Mouse (Mus musculus): ENCODE results near the gene Gm11011. TPM values are rescaled to one million over a fixed set of nuclear protein-coding genes. Genes with fewer than 3 reads are reported as not detected.

The Gm11011 gene
- polyA plus RNA-seq, 1 experiment from 2014 or later, result not detected

- no peak overlapping the region for H3K9ac ChIP-seq
- no peaks in the 10 kb centered on the region; the same call in 1 of the 2 replicates for H3K27me3 ChIP-seq
- WGBS, result 45% methylated on average over 13 of the region's 13 CpGs
- peaks cover 16% of the 10 kb centered on the region for H3K4me1 ChIP-seq
- no peak overlapping the region for H3K4me3 ChIP-seq
- no peak overlapping the region for H3K4me2 ChIP-seq (replicated peaks)
- H3K27ac ChIP-seq, result no peak overlapping the region
- no peaks in the 10 kb centered on the region for H3K9me3 ChIP-seq (replicated peaks)
- ATAC-seq (ENCODE audit: low FRiP score), result no peak
- no peaks in the 10 kb centered on the region for H3K36me3 ChIP-seq
Measured at GRCm38 (mm10) chr2:169609956-169610355, 22.4 kb upstream of the Gm11011 start.

DNA sequence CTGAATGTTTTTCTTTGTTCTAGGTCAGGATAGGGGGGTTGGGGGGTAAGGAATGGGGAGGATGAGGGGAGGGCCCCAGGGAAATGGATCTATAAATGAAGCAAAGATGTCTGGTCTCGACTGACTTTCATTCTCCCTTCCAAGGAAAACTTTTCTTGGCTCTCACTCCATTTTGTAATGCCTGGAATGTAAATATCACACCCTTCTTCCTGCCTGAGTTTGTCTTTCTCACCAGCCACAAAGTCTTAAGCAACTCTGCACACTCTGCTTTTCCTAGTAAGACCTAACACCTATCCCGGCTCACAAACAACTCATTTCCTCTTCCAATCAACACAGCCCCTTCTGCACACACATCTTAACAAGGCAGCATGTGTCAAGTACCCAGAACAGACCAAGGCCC, 20.2 kb upstream of the Gm11011 start:
- Histone ChIP-seq H3K27me3 (peaks cover 3% of the 10 kb centered on the region; the same call in 1 of the 2 replicates), H3K4me2 (replicated peaks) (no peak overlapping the region), H3K27ac (0 out of 2 replicates have a peak overlapping the region, but pooled peaks have one; percentile 17), H3K36me3 (no peaks in the 10 kb centered on the region), H3K9ac (no peak overlapping the region), H3K4me3 (no peak overlapping the region), H3K4me1 (peaks cover 14% of the 10 kb centered on the region), H3K9me3 (replicated peaks) (no peaks in the 10 kb centered on the region)
- WGBS, result 67% methylated on average over 2 of the region's 2 CpGs
- ATAC-seq (ENCODE audit: low FRiP score), result no peak

- WGBS, result 86% methylated on average over 13 of the region's 13 CpGs
- no peaks in the 10 kb centered on the region for H3K36me3 ChIP-seq
- H3K9ac ChIP-seq, result no peak overlapping the region
- peaks cover 14% of the 10 kb centered on the region for H3K4me1 ChIP-seq
- H3K4me2 ChIP-seq (replicated peaks), result no peak overlapping the region
- H3K27me3 ChIP-seq, result peaks cover 3% of the 10 kb centered on the region; the same call in 1 of the 2 replicates
- ATAC-seq (ENCODE audit: low FRiP score), result no peak
- no peaks in the 10 kb centered on the region for H3K9me3 ChIP-seq (replicated peaks)
- H3K4me3 ChIP-seq, result no peak overlapping the region
- no peak overlapping the region for H3K27ac ChIP-seq
Measured at GRCm38 (mm10) chr2:169606901-169607678, 19.5 kb upstream of the Gm11011 start.

- Histone ChIP-seq H3K4me3 (no peak overlapping the region), H3K9ac (no peak overlapping the region), H3K4me2 (replicated peaks) (no peak overlapping the region), H3K36me3 (no peaks in the 10 kb centered on the region), H3K27ac (no peak overlapping the region), H3K27me3 (peaks cover 3% of the 10 kb centered on the region; the same call in 1 of the 2 replicates), H3K4me1 (peaks cover 4% of the 10 kb centered on the region; the same call in 1 of the 2 replicates), H3K9me3 (replicated peaks) (no peaks in the 10 kb centered on the region)
- no peak for ATAC-seq (ENCODE audit: low FRiP score)
- WGBS, result 75% methylated on average over 6 of the region's 6 CpGs
Measured at GRCm38 (mm10) chr2:169600163-169600562, 12.6 kb upstream of the Gm11011 start.

- H3K4me2 ChIP-seq (replicated peaks), result no peak overlapping the region
- H3K36me3 ChIP-seq, result no peaks in the 10 kb centered on the region
- H3K27me3 ChIP-seq, result 0 out of 2 replicates have a peak, but pooled peaks cover 2% of the 10 kb centered on the region
- H3K4me1 ChIP-seq, result peaks cover 4% of the 10 kb centered on the region; the same call in 1 of the 2 replicates
- 88% methylated on average over 4 of the region's 4 CpGs for WGBS
- H3K9ac ChIP-seq, result no peak overlapping the region
- no peak for ATAC-seq (ENCODE audit: low FRiP score)
- no peak overlapping the region for H3K27ac ChIP-seq
- no peaks in the 10 kb centered on the region for H3K9me3 ChIP-seq (replicated peaks)
- no peak overlapping the region for H3K4me3 ChIP-seq
Measured at GRCm38 (mm10) chr2:169599591-169599990, 12.0 kb upstream of the Gm11011 start.

- H3K4me1 ChIP-seq, result peaks cover 4% of the 10 kb centered on the region; the same call in 1 of the 2 replicates
- no peak overlapping the region for H3K9ac ChIP-seq
- no peaks in the 10 kb centered on the region for H3K27me3 ChIP-seq
- H3K9me3 ChIP-seq (replicated peaks), result no peaks in the 10 kb centered on the region
- H3K27ac ChIP-seq, result no peak overlapping the region
- no peak for ATAC-seq (ENCODE audit: low FRiP score)
- H3K36me3 ChIP-seq, result no peaks in the 10 kb centered on the region
- H3K4me2 ChIP-seq (replicated peaks), result no peak overlapping the region
- no peak overlapping the region for H3K4me3 ChIP-seq
- 88% methylated on average over 8 of the region's 8 CpGs for WGBS
Measured at GRCm38 (mm10) chr2:169597971-169598370, 10.4 kb upstream of the Gm11011 start.

- Histone ChIP-seq H3K36me3 (no peaks in the 10 kb centered on the region), H3K4me2 (replicated peaks) (no peak overlapping the region), H3K27ac (no peak overlapping the region), H3K4me1 (peaks cover 4% of the 10 kb centered on the region; the same call in 1 of the 2 replicates), H3K4me3 (no peak overlapping the region), H3K27me3 (no peaks in the 10 kb centered on the region), H3K9me3 (replicated peaks) (no peaks in the 10 kb centered on the region), H3K9ac (no peak overlapping the region)
- ATAC-seq (ENCODE audit: low FRiP score), result no peak
- WGBS, result 64% methylated on average over 6 of the region's 6 CpGs
Measured at GRCm38 (mm10) chr2:169597357-169597756, 9.8 kb upstream of the Gm11011 start.

GRCm38 (mm10) chr2:169593742-169594141, 6.2 kb upstream of the Gm11011 start:
- WGBS, result 67% methylated on average over 3 of the region's 3 CpGs
- Histone ChIP-seq H3K9me3 (replicated peaks) (no peaks in the 10 kb centered on the region), H3K36me3 (no peaks in the 10 kb centered on the region), H3K9ac (no peak overlapping the region), H3K4me3 (no peak overlapping the region), H3K4me2 (replicated peaks) (no peak overlapping the region), H3K27me3 (no peaks in the 10 kb centered on the region), H3K4me1 (peaks cover 4% of the 10 kb centered on the region; the same call in 1 of the 2 replicates), H3K27ac (no peak overlapping the region)
- no peak for ATAC-seq (ENCODE audit: low FRiP score)

GRCm38 (mm10) chr2:169590412-169590811, 2.9 kb upstream of the Gm11011 start:
- H3K4me1 ChIP-seq, result peaks cover 2% of the 10 kb centered on the region; the same call in 1 of the 2 replicates
- H3K27me3 ChIP-seq, result no peaks in the 10 kb centered on the region
- H3K36me3 ChIP-seq, result no peaks in the 10 kb centered on the region
- no peaks in the 10 kb centered on the region for H3K9me3 ChIP-seq (replicated peaks)
- no peak overlapping the region for H3K4me2 ChIP-seq (replicated peaks)
- 60% methylated on average over 8 of the region's 8 CpGs for WGBS
- H3K27ac ChIP-seq, result no peak overlapping the region
- ATAC-seq (ENCODE audit: low FRiP score), result no peak
- no peak overlapping the region for H3K4me3 ChIP-seq
- H3K9ac ChIP-seq, result no peak overlapping the region

DNA sequence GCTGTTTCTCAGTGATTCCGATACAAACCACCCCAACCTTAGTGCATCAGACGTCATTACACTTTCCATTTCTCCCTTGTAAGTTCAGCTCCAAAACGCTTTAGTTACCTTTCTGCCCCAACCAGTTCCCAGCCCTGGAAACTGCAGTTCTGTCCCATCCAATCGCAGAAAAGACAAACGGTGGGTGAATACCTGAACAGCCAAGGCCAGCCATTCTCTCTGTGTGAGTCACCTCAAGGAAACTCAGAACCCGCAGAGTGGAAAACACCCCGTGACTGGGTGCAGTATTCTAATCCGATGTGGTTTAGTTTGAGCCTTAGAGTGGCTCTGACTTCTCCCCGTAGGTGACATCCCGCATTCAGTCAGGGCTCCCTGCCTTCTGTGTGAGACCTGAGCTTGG, 2.2 kb upstream of the Gm11011 start:
- 92% methylated on average over 10 of the region's 10 CpGs for WGBS
- ATAC-seq (ENCODE audit: low FRiP score), result no peak
- H3K4me3 ChIP-seq, result no peak overlapping the region
- H3K9ac ChIP-seq, result no peak overlapping the region
- no peaks in the 10 kb centered on the region for H3K9me3 ChIP-seq (replicated peaks)
- no peaks in the 10 kb centered on the region for H3K36me3 ChIP-seq
- H3K4me1 ChIP-seq, result peaks cover 5% of the 10 kb centered on the region
- no peak overlapping the region for H3K4me2 ChIP-seq (replicated peaks)
- H3K27ac ChIP-seq, result no peak overlapping the region
- H3K27me3 ChIP-seq, result no peaks in the 10 kb centered on the region

- Histone ChIP-seq H3K4me3 (no peak overlapping the region), H3K4me1 (peaks cover 5% of the 10 kb centered on the region), H3K27me3 (no peaks in the 10 kb centered on the region), H3K9ac (no peak overlapping the region), H3K27ac (no peak overlapping the region), H3K4me2 (replicated peaks) (no peak overlapping the region), H3K9me3 (replicated peaks) (no peaks in the 10 kb centered on the region), H3K36me3 (no peaks in the 10 kb centered on the region)
- no peak for ATAC-seq (ENCODE audit: low FRiP score)
- WGBS, result 88% methylated on average over 3 of the region's 3 CpGs
Measured at GRCm38 (mm10) chr2:169586688-169587087, 857 bp downstream of the Gm11011 start.

DNA sequence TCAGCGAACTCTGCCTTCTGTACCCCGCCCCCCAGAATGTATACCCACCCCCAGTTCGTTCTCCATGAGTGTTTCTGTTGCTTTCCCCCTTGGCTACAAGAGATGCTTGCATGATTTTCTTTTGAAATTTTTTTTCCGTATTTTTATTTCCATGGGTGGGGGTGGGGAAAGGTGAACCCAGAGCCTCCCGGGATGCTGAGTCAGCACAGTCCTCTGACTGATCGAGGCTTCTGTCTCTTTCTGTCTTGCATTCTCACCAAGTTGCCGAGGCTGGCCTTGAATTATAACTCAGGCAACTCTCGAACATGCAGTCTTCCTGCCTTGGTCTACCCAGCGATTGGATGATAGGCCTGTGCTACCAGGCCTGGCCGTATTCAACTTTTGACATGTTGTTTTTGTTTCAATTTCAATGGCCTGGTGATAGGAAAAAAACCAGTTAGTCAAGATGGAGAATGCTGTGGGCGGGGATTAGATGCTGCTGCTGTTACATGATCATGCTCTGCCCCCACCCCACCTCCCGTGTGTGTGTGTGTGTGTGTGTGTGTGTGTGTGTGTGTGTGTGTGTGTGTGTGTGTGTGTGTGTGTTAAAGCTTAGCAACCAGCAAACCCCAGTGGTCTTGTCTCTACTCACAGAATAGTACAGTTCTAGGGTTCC, 1.8 kb downstream of the Gm11011 start:
- no peaks in the 10 kb centered on the region for H3K9me3 ChIP-seq (replicated peaks)
- no peak overlapping the region for H3K9ac ChIP-seq
- ATAC-seq (ENCODE audit: low FRiP score), result no peak
- H3K4me2 ChIP-seq (replicated peaks), result no peak overlapping the region
- H3K27me3 ChIP-seq, result no peaks in the 10 kb centered on the region
- H3K36me3 ChIP-seq, result no peaks in the 10 kb centered on the region
- WGBS, result 76% methylated on average over 12 of the region's 12 CpGs
- no peak overlapping the region for H3K4me3 ChIP-seq
- peaks cover 5% of the 10 kb centered on the region for H3K4me1 ChIP-seq
- no peak overlapping the region for H3K27ac ChIP-seq
